Mouse (Mus musculus): Measurements from ENCODE around the gene Prkab2. TPM values are rescaled to one million over a fixed set of nuclear protein-coding genes. Genes with fewer than 3 reads are reported as not detected.

Prkab2 gene
- polyA plus RNA-seq, 1 experiment from 2014 or later: 4.6 TPM

DNA sequence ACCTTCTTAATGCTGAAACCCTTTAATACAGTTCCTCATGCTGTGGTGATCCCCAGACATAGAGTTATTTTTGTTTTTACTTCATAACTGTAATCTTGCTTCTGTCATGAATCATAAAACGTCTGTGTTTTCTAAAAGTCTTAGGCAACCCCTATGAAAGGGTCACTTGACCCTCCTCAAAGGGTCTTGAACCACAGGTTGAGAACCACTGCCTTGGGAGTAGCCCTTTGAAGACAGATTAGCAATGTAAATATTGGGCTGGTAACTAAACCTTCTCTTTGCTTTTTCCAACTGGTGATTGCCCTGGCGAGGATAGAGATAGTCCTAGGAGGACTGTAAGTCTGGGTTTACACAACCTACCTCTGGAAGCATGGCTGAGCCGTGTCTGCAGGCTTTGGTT is 43.2 kb downstream of the Prkab2 start:
- no peak for TF ChIP-seq CTCF (IDR thresholded peaks at IDR 0.05; ENCODE audit: low read depth)
- Histone ChIP-seq H3K36me3 (ENCODE audit: insufficient read depth) (no peaks in the 10 kb centered on the region), H3K27me3 (ENCODE audit: insufficient read depth, low read length) (no peaks in the 10 kb centered on the region), H3K4me1 (ENCODE audit: insufficient read depth) (no peaks in the 10 kb centered on the region), H3K9me3 (ENCODE audit: low read depth, low read length) (no peaks in the 10 kb centered on the region), H3K4me2 (no peak overlapping the region), H3K27ac (ENCODE audit: low read depth) (no peak overlapping the region), H3K4me3 (ENCODE audit: low read depth, low read length) (no peak overlapping the region), H3K9ac (no peak overlapping the region)
- WGBS: 34% methylated on average over 3 of the region's 3 CpGs
- DNase-seq (no peak), ATAC-seq (ENCODE audit: insufficient read depth) (no peak)

DNA sequence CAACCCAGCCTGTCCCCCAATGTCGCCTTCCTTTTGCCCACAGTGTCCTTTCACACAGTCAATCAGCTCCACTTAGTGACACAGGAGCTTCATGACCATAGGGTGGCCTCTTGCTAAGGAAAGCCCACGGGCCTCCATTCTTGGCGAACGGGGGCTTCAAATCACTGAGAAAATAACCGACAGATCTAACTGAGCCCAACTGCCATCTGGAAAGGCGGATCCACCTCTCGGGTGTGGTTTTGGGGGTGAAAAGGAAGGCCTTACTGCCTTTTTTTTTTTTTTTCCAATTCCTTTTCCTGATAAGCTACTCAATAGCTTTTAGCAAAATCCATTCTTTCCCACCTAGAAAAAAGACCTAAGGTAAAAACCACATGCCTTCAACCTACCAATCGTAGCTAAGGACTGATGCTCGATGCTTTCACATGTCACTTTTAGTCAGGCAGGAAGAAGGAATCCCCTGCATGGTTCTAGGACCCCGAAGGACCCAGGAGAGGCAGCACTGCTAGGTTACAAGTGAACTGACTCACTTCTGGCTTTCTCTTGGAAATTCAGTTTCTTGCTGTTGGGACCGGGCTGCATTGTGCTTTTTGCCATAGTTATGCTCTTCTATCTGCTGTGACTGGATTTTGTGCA is 44.6 kb downstream of the Prkab2 start:
- no peaks in the 10 kb centered on the region for H3K27me3 ChIP-seq (ENCODE audit: insufficient read depth, low read length)
- no peak overlapping the region for H3K9ac ChIP-seq
- H3K4me3 ChIP-seq (ENCODE audit: low read depth, low read length): no peak overlapping the region
- no peaks in the 10 kb centered on the region for H3K36me3 ChIP-seq (ENCODE audit: insufficient read depth)
- no peak overlapping the region for H3K27ac ChIP-seq (ENCODE audit: low read depth)
- DNase-seq: no peak
- no peaks in the 10 kb centered on the region for H3K4me1 ChIP-seq (ENCODE audit: insufficient read depth)
- no peak for ATAC-seq (ENCODE audit: insufficient read depth)
- no peak for TF ChIP-seq CTCF (IDR thresholded peaks at IDR 0.05; ENCODE audit: low read depth)
- WGBS: 87% methylated on average over 11 of the region's 11 CpGs
- no peak overlapping the region for H3K4me2 ChIP-seq
- no peaks in the 10 kb centered on the region for H3K9me3 ChIP-seq (ENCODE audit: low read depth, low read length)

DNA sequence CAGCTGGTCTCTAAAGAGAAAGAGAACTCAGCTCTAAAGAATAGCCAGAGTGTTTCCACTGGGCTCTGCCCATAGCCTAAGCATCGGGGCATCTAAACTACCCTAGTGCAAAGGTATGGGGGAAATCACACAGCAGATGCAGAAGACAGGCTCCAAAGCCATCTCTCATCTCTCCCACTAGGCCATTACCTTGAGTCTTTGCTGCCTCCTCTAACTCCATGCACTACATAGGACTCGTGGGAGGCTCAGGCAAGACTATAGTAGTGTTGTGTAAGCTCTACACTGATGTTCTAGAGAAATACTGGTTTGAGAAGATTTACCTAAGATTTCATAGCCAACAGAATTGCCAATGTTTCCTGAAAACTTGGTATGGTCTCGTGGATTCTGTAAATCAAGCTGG is 47.5 kb downstream of the Prkab2 start:
- no peak overlapping the region for H3K4me2 ChIP-seq
- H3K36me3 ChIP-seq (ENCODE audit: insufficient read depth): no peaks in the 10 kb centered on the region
- H3K9ac ChIP-seq: no peak overlapping the region
- 82% methylated on average over 3 of the region's 3 CpGs for WGBS
- no peaks in the 10 kb centered on the region for H3K4me1 ChIP-seq (ENCODE audit: insufficient read depth)
- no peaks in the 10 kb centered on the region for H3K9me3 ChIP-seq (ENCODE audit: low read depth, low read length)
- no peak overlapping the region for H3K27ac ChIP-seq (ENCODE audit: low read depth)
- no peak for ATAC-seq (ENCODE audit: insufficient read depth)
- H3K27me3 ChIP-seq (ENCODE audit: insufficient read depth, low read length): no peaks in the 10 kb centered on the region
- no peak for DNase-seq
- H3K4me3 ChIP-seq (ENCODE audit: low read depth, low read length): no peak overlapping the region
- TF ChIP-seq CTCF (IDR thresholded peaks at IDR 0.05; ENCODE audit: low read depth): no peak

DNA sequence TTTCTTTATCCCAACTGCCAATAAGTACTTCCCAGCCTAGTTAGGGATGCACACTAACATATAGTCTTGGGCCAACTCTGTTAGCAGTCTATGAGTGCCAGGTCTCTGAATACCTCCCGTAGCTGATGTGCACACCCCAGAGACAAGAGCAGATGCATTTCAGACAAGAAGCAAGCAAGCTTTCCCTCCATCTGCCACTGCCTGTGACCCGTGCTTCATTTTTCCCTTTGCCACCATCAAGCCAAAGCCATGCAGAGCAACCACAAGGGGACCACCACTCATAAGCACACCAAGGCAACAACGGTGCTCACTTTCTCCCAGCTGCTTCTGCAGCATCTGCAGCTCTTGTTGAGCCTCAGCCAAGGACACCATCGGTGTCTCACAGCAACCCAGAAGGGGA is 48.6 kb downstream of the Prkab2 start:
- no peak overlapping the region for H3K4me2 ChIP-seq
- ATAC-seq (ENCODE audit: insufficient read depth) (no peak), DNase-seq (no peak)
- TF ChIP-seq CTCF (IDR thresholded peaks at IDR 0.05; ENCODE audit: low read depth): no peak
- WGBS: 85% methylated on average over 4 of the region's 4 CpGs
- H3K36me3 ChIP-seq (ENCODE audit: insufficient read depth): no peaks in the 10 kb centered on the region
- H3K9ac ChIP-seq: no peak overlapping the region
- no peaks in the 10 kb centered on the region for H3K27me3 ChIP-seq (ENCODE audit: insufficient read depth, low read length)
- H3K9me3 ChIP-seq (ENCODE audit: low read depth, low read length): no peaks in the 10 kb centered on the region
- H3K27ac ChIP-seq (ENCODE audit: low read depth): no peak overlapping the region
- H3K4me1 ChIP-seq (ENCODE audit: insufficient read depth): no peaks in the 10 kb centered on the region
- H3K4me3 ChIP-seq (ENCODE audit: low read depth, low read length): no peak overlapping the region

DNA sequence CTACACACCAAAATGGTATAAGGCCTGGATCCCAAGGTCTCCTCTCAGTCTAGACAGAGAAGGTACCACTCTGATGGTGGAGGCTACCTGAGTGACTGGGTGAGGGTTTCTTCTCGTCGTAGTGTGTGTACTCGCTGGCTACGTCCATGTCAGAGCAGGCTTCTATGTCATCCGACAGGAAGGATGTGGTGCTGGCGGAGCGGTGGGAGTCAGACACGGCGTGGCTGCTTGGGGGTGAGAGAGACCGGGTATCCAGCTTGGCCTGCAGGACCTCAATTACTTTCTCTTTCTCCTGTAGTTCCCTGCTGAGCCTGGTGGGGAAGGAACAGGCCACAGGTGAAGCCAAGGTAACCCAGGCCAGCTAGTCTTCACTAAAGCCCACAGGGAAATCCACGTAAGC is 52.1 kb downstream of the Prkab2 start:
- no peak for DNase-seq
- Histone ChIP-seq H3K4me1 (ENCODE audit: insufficient read depth) (no peaks in the 10 kb centered on the region), H3K36me3 (ENCODE audit: insufficient read depth) (no peaks in the 10 kb centered on the region), H3K27ac (ENCODE audit: low read depth) (no peak overlapping the region), H3K27me3 (ENCODE audit: insufficient read depth, low read length) (no peaks in the 10 kb centered on the region), H3K4me2 (no peak overlapping the region), H3K9ac (no peak overlapping the region), H3K9me3 (ENCODE audit: low read depth, low read length) (no peaks in the 10 kb centered on the region), H3K4me3 (ENCODE audit: low read depth, low read length) (no peak overlapping the region)
- WGBS: 87% methylated on average over 11 of the region's 11 CpGs
- no peak for ATAC-seq (ENCODE audit: insufficient read depth)
- TF ChIP-seq CTCF (IDR thresholded peaks at IDR 0.05; ENCODE audit: low read depth): no peak

DNA sequence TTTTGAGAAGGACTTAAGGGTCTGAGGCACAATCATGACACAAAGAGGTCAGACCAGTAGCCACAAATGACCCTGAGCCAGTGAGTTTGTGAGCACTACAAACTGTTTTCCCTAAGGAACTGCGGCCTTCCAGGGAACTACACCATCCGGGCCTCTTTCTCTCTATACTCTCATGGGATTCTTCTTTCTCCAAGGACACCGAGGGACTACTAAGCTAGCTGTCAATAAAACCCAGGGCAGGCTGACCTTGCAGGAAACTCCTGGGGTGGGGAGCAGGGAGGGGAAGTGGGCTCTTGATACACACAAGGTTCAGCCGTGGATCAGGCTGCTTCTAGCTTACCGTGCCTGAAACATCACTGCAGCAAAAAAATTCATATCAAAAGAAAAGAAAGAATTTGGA is 52.9 kb downstream of the Prkab2 start:
- TF ChIP-seq CTCF (IDR thresholded peaks at IDR 0.05; ENCODE audit: low read depth): no peak
- Histone ChIP-seq H3K27ac (ENCODE audit: low read depth) (no peak overlapping the region), H3K9ac (no peak overlapping the region), H3K4me1 (ENCODE audit: insufficient read depth) (no peaks in the 10 kb centered on the region), H3K27me3 (ENCODE audit: insufficient read depth, low read length) (no peaks in the 10 kb centered on the region), H3K4me2 (no peak overlapping the region), H3K4me3 (ENCODE audit: low read depth, low read length) (no peak overlapping the region), H3K36me3 (ENCODE audit: insufficient read depth) (no peaks in the 10 kb centered on the region), H3K9me3 (ENCODE audit: low read depth, low read length) (no peaks in the 10 kb centered on the region)
- ATAC-seq (ENCODE audit: insufficient read depth) (no peak), DNase-seq (no peak)
- 38% methylated on average over 5 of the region's 5 CpGs for WGBS

DNA sequence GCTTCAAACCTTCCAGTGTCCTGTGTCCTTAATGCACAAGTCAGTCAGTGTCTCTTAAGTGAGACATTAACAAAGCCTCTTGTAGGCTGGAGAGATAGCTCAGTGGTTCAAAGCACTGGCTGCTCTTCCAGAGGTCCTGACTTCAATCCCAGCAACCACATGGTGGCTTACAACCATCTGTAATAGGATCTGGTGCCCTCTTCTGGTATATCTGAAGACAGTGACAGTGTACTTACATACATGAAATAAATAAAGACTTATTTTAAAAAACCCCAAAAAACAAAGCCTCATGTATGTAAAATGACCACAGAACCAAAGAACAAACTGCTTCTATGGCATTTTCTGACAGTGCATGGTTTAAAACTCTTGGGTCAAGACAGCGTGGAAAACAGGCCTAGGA is 57.9 kb downstream of the Prkab2 start:
- no peak overlapping the region for H3K27ac ChIP-seq (ENCODE audit: low read depth)
- H3K9me3 ChIP-seq (ENCODE audit: low read depth, low read length): no peaks in the 10 kb centered on the region
- WGBS: 83% methylated on average over 1 of the region's 1 CpGs
- no peak overlapping the region for H3K9ac ChIP-seq
- no peak for DNase-seq
- H3K36me3 ChIP-seq (ENCODE audit: insufficient read depth): no peaks in the 10 kb centered on the region
- no peaks in the 10 kb centered on the region for H3K27me3 ChIP-seq (ENCODE audit: insufficient read depth, low read length)
- H3K4me2 ChIP-seq: no peak overlapping the region
- ATAC-seq (ENCODE audit: insufficient read depth): no peak
- H3K4me3 ChIP-seq (ENCODE audit: low read depth, low read length): no peak overlapping the region
- no peak for TF ChIP-seq CTCF (IDR thresholded peaks at IDR 0.05; ENCODE audit: low read depth)
- H3K4me1 ChIP-seq (ENCODE audit: insufficient read depth): no peaks in the 10 kb centered on the region

DNA sequence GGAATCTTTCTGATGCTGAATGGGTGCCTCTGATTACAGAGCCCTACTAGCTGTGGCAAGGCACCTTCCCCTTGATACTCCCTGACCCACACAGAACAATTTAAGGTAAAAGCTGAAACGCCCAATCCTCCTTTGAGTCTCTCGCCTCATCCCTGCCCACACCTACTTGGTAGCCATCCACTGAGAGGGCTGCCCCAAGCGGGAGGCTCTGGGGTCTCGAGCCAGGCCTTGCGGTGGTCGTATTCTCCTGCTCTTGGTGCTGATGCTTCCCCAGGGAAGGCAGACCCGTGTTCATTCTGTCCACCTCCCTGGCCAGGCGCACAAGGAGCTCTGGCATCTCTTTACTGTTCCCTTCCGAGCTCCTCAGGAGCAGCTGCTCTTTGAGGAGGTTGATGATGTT is 61.1 kb downstream of the Prkab2 start:
- no peak overlapping the region for H3K4me2 ChIP-seq
- peaks cover 8% of the 10 kb centered on the region; the same call in 1 of the 2 replicates for H3K9me3 ChIP-seq (ENCODE audit: low read depth, low read length)
- H3K27me3 ChIP-seq (ENCODE audit: insufficient read depth, low read length): no peaks in the 10 kb centered on the region
- no peak overlapping the region for H3K27ac ChIP-seq (ENCODE audit: low read depth)
- DNase-seq: no peak
- no peak overlapping the region for H3K9ac ChIP-seq
- no peaks in the 10 kb centered on the region for H3K4me1 ChIP-seq (ENCODE audit: insufficient read depth)
- no peak for ATAC-seq (ENCODE audit: insufficient read depth)
- TF ChIP-seq CTCF (IDR thresholded peaks at IDR 0.05; ENCODE audit: low read depth): no peak
- 73% methylated on average over 9 of the region's 9 CpGs for WGBS
- no peak overlapping the region for H3K4me3 ChIP-seq (ENCODE audit: low read depth, low read length)
- H3K36me3 ChIP-seq (ENCODE audit: insufficient read depth): no peaks in the 10 kb centered on the region

Small RNA genes lying within 50 kb of the gene (microRNA-seq; reads per million reads assigned to microRNA genes)
- gene Mir7225 (ENCODE audit: borderline number of aligned reads): not detected

Other genes starting within 250 kb of the Prkab2 start
- gene Olfr1402, start 236.2 kb upstream of the Prkab2 start, polyA plus RNA-seq (2014; fragmentation: Nextera tagmentation; extraction: Ambion mirVana): not detected in 2 replicates
- gene Chd1l, start 48.0 kb upstream of the Prkab2 start, polyA plus RNA-seq (2014; fragmentation: Nextera tagmentation; extraction: Ambion mirVana): 16.5 and 16.6 TPM in 2 replicates
- gene Fmo5, start 29.4 kb upstream of the Prkab2 start, polyA plus RNA-seq (2014; fragmentation: Nextera tagmentation; extraction: Ambion mirVana): 1.2 and 1.4 TPM in 2 replicates
- not detected in 2 replicates for gene Gm17651, start 16.5 kb downstream of the Prkab2 start, polyA plus RNA-seq (2014; fragmentation: Nextera tagmentation; extraction: Ambion mirVana)
- 20.1 and 22.1 TPM in 2 replicates for gene Pde4dip, start 230.5 kb downstream of the Prkab2 start, polyA plus RNA-seq (2014; fragmentation: Nextera tagmentation; extraction: Ambion mirVana)
- gene Sec22b, start 243.0 kb downstream of the Prkab2 start, polyA plus RNA-seq (2014; fragmentation: Nextera tagmentation; extraction: Ambion mirVana): 158 and 160 TPM in 2 replicates